Mouse (Mus musculus) lung, postnatal 4 days (tissue): Measurements from ENCODE around the gene Ifrd2.
"Not testable (repeated sequence)": the region's sequence is repeated elsewhere in the genome, so short reads cannot be mapped to it uniquely, and the experiment has no call there.

ENCODE experiments used
- DNase-seq, 2 experiments: peaks; one replicate each; pipeline ENCODE4 v3.0.0; 2021

Gene Ifrd2

GRCm38 (mm10) chr9:107552690-107553393 lies 34.6 kb upstream of the Ifrd2 start:
- no peak for DNase-seq

- peak in 1 of 2 experiments; percentile 51 for DNase-seq
Observed at GRCm38 (mm10) chr9:107553541-107554318, 33.7 kb upstream of the Ifrd2 start.

DNA sequence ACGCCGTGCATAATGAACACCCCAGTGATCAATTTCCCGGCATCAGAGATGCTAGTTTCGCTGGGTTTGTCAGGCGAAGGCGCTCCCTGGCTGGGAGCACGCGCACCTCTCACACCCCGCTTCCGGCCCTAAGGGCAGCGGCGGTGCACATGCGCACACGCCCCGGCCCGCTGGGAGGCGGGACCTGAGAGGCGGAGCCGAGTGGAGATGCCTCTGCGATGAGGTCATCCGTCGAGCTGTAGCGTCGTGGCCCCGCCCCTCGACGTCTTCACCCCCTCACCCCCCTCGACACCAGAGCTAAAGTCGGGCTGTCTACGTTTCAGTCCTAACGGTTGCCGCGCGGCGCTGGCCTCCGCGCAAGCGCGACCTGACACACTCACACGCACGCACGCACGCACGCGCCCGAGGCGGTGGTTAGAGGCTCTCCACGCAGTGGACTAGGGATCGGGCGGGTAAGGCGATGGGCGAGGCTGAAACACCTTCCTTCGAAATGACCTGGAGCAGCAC lies 33.1 kb upstream of the Ifrd2 start:
- DNase-seq = peak; percentile 96 to 98

DNA sequence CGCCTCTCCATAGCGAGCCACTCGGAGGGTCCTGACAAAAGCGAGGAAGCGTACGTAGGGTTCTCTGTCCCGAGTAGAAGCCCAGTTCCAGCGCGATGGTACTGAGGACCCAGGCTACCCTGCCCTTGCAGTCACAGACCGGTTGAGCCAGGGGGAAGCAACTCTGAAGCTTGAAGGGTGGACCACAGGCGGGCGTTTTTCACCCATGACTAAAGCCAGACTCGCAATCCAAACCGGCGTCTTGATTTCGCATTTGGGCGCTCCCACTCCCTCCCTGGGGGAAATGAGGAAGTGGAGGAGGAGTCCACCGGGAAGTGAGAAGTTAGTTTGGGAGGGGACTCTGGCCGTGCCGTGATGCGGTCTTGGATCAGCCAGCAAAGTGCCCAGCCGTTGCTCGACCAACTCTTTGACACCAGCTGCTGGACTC lies 32.4 kb upstream of the Ifrd2 start:
- peak; percentile 83 to 84 for DNase-seq

DNA sequence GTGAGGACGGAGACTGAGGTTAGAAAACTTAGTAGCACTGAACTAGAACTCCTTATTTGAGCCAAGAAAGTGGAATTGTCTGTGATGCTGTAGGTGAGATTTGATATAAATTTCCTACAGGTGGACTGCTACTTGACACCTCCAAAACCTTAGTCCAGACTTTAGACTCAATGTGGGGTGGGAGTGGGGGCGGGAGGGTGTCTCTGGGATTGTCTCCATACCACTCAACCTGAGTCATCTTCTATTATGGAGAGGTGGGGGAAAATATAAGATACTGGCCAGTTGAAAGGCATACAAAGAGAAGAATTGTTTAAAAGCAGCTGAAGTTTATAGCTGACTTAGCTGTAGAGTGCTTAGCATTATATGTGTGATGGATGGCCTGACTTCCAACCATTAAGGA lies 31.7 kb upstream of the Ifrd2 start:
- DNase-seq = no peak

DNA sequence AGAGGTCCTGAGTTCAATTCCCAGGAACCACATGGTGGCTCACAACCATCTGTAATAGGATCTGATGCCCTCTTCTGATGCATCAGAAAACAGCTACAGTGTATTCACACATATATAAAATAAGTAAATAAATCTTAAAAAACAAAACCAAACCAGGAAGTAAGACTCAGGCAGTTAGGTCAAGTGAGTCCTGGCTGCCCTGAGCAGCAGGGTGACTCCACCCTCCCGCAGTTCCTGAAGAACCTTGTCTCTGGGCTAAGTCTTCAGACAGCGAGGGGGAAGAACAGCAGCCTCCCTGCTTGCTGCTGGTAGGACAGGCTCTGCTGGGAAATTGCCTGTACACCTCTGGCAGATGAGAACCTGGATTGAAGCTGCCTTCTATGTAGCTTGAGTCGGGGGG lies 31.1 kb upstream of the Ifrd2 start:
- DNase-seq = peak in 1 of 2 experiments; percentile 23

GRCm38 (mm10) chr9:107563029-107563581 lies 24.3 kb upstream of the Ifrd2 start, which contains the start of gene Tusc2:
Tusc2 (plus strand) TSS chr9:107563255.
- peak; percentile 95 to 96 for DNase-seq

DNA sequence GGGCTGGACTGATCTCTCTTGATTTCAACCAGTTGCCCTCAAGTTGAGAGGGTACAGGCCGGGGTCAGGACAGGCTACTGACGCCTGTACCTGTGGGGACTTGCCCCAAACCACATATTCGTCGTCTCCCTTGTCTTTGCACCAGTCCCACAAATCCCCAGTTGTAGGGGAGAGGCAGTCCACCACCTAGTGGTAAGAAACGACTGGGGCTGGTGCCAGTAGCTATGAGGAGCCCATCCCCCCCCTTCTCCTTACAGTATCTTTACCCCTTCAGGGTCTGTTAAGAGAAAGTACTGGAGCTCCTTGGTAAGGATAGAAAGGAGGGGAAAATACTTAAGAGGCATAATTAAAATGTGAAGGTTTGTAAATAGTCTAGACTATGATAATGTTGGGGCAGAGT lies 21.9 kb upstream of the Ifrd2 start:
- not testable (repeated sequence) for DNase-seq

DNA sequence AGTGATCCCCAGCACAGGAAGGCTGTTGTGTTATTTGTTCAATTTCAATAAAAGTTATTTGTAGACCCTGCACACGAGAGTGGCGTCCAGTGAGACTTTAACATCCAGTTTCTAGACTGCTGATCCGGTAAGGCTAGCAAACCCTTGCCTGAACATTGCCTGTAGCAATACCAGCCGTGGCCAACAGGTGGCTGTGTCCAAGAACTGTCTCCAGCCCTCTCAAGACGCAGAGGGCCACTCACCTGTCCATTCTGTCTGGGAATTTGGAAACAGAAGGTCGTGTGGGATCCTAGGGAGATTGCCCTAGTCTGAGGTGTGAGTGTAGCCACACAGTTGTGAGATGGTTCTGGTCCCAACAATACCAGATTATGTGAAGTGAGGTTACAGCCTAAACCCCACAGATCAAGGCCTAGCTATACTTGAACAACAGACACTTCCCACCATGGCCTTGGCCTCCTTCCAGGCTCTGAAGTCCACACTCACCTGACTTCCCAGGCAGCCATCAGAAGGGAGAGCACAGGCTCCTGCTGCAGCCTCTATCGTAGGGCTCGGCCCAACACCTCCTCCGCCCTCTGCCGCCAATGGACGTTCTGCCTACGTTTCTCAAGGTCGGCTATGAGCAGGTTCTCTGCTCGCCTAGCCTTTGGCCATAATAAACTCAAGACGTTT lies 21.3 kb upstream of the Ifrd2 start:
- DNase-seq = peak; percentile 88 to 93

DNA sequence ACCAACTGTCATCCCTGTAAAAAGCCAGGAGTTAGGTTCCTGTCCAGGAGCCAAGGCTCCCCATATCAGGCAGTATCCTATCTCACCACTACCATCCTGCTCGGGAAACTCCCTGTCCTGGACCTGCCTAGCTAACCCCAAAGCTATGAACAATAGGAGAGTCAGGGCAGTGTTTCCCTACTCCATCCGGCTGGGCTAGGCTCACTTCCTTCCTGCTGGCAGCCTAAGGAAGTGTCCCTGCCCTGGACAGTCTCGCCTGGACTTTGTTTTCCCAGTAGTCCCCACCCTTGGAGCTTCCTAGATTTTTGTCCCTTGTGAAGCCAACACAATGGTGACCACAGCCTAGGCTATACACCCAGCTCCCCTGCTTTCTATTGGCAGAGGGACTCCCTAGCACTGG lies 20.6 kb upstream of the Ifrd2 start:
- peak; percentile 73 to 87 for DNase-seq

- DNase-seq = peak; percentile 67 to 82
Observed at GRCm38 (mm10) chr9:107567702-107568319, 19.6 kb upstream of the Ifrd2 start, which contains the start of gene Hyal2. Hyal2 (plus strand) TSS chr9:107567945.

DNA sequence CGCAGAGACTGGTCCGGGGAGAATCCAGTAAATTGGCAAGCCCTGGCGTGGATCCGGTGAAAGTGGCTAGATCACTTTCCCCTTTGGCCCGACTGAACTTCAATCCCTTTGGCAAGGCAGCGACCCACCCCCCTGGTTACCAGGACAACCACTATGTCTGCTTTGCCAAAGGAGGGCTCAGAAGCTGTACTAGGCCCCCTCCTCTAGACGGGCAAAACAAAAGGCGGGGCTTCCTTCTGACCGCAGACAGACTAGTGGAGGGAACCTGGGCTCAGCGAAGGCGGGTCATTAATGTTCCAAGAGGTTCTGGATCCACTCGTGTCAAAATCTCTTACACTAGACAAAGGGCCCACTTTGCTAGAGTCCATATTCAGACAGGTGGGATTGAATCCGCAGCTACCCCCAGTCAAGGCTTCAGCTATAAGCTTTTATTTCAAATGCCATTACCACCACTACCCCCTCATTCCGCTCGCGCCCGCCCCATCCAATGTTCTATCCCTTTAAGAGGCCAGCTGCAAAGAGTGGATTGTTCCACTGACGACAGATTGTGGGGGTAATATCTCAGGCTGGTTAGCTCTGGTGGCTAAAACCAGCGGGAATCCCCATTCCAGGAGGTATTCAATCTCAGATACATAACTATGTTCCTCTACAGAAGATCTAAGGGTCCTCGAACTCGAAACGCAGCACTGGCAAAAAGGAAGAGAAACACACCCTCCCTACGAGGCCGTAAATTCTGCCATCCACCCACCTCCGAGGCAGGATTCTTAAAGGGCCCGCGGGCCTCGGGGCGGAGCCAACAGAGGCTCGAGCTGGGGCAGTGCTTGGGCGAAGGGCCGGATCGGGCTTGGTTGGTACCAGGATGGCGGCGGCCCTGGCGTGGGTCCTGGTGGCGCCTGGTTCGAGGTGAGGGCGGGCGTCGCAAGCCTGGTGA lies 18.8 kb upstream of the Ifrd2 start:
- peak; percentile 90 to 92 for DNase-seq

DNA sequence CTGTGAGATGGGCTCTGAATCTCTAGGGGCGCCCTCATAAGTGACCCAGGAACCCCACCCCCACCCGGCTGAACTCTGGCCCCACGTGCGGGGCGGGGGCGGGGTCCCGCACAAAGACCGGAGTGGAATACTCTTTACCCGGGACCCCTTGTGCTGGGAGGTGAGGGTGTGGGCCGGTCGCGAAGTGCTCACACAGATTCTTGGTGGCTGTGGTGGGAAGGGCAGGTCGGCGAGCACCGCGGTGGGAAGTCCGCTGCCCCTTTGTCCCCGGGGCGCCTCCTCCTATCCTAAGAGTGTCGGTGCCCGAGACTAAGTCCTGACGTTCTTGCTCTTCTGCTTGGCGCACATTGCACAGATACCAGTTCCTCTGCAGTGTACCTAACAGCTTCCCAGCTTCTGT lies 18.2 kb upstream of the Ifrd2 start:
- DNase-seq = no peak

DNA sequence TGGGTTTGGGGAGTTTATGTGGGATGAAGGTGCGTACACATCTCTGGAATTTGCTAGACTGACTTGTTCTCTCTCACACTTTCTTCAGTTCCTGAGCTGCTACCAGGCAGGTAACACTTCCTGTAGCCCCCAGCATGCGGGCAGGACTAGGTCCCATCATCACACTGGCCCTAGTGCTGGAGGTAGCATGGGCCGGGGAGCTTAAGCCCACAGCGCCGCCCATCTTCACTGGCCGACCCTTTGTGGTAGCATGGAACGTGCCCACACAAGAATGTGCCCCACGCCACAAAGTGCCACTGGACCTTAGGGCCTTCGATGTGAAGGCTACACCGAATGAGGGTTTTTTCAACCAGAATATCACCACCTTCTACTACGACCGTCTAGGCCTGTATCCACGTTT lies 17.4 kb upstream of the Ifrd2 start:
- peak in 1 of 2 experiments; percentile 47 for DNase-seq

GRCm38 (mm10) chr9:107570845-107571244 lies 16.6 kb upstream of the Ifrd2 start:
- peak in 1 of 2 experiments; percentile 34 for DNase-seq

DNA sequence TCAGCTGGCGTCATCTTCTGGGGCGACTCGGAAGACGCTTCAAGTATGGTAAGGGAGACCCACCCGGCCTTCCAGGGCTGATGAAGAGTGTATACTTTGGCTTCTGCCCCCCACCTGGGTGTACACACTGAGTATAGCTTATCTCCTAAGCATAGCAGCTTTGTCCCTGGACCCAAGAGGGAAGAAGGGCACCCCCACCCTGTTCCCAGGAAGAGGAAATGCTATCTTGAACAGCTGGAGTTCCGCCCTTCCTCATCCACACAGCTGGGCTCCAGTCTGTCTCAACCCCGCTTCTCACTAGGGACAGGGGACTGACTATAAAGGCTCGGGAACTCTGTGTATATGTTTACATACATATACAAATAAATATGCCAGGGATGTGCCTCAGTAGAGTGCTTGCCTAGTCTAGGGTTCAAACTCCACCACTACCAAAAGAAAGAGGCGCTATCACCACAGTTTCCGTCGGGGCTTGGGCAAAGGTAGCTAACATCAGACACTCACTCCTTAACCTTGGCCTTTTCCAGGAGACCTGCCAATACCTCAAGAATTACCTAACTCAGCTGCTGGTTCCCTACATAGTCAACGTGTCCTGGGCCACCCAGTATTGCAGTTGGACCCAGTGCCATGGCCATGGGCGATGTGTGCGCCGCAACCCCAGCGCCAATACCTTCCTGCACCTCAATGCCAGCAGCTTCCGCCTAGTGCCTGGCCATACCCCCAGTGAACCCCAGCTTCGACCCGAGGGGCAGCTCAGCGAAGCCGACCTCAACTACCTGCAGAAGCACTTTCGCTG lies 15.7 kb upstream of the Ifrd2 start:
- DNase-seq = peak in 1 of 2 experiments; percentile 52

- DNase-seq = no peak
Observed at GRCm38 (mm10) chr9:107572327-107572662, 15.1 kb upstream of the Ifrd2 start.

GRCm38 (mm10) chr9:107573774-107574173 lies 13.7 kb upstream of the Ifrd2 start:
- not testable (repeated sequence) for DNase-seq

GRCm38 (mm10) chr9:107575579-107576356 lies 11.7 kb upstream of the Ifrd2 start:
- no peak for DNase-seq
